ENCODE assay signal across 31 mouse cellular contexts in genomic region chr7:138467386-138467785, GRCm38 (mm10).
"Had no signal": no experiment of that assay in that cellular context is flagged by ENCODE, and none has a peak within 500 bp of the region (broad histone marks: within the 10 kb centered on the region; RNA-seq: fewer than 3 reads in every experiment).

No protein-coding gene starts in this region.

- H3K4me1 ChIP-seq: heart, embryonic 15.5 days; hindbrain, embryonic 10.5 days; hindbrain, embryonic 12.5 days; hindbrain, embryonic 13.5 days; hindbrain, embryonic 15.5 days; intestine, embryonic 15.5 days; kidney, embryonic 15.5 days had no signal

- H3K9ac ChIP-seq: heart, embryonic 12.5 days; heart, embryonic 13.5 days; heart, embryonic 15.5 days; hindbrain, embryonic 12.5 days; hindbrain, embryonic 13.5 days; hindbrain, embryonic 14.5 days; hindbrain, embryonic 15.5 days; intestine, embryonic 15.5 days; kidney, embryonic 15.5 days had no signal

- DNase-seq: heart, postnatal 10 days; heart, postnatal 14 days; heart, postnatal 36 days; heart, postnatal 4 days; kidney, adult 11 months; kidney, adult 18-20 months; kidney, postnatal 10 days; kidney, postnatal 14 days; kidney, postnatal 25 days; kidney, postnatal 4 days; layer of hippocampus, adult 9-11 months; layer of hippocampus, postnatal 36 days had no signal

- H3K4me2 ChIP-seq: heart, embryonic 11.5 days; heart, embryonic 12.5 days; heart, embryonic 13.5 days; heart, embryonic 15.5 days; hindbrain, embryonic 12.5 days; hindbrain, embryonic 13.5 days; hindbrain, embryonic 14.5 days; hindbrain, embryonic 15.5 days; intestine, embryonic 15.5 days; kidney, embryonic 15.5 days had no signal

- H3K27ac ChIP-seq: heart, embryonic 13.5 days; heart, embryonic 15.5 days; hindbrain, embryonic 10.5 days; hindbrain, embryonic 12.5 days; hindbrain, embryonic 13.5 days; hindbrain, embryonic 14.5 days; hindbrain, embryonic 15.5 days; hindbrain, postnatal 0 days; intestine, embryonic 15.5 days; kidney, embryonic 15.5 days; kidney, postnatal 0 days; layer of hippocampus, adult 2 months; left cerebral cortex, adult 2 months had no signal

- H3K4me3 ChIP-seq: heart, embryonic 12.5 days; heart, embryonic 13.5 days; heart, embryonic 15.5 days; hindbrain, embryonic 10.5 days; hindbrain, embryonic 12.5 days; hindbrain, embryonic 13.5 days; hindbrain, embryonic 15.5 days; intestine, embryonic 15.5 days; kidney, embryonic 15.5 days; layer of hippocampus, adult 2 months; left cerebral cortex, adult 2 months had no signal

- H3K9me3 ChIP-seq: heart, embryonic 12.5 days; heart, embryonic 13.5 days; heart, embryonic 15.5 days; hindbrain, embryonic 10.5 days; hindbrain, embryonic 12.5 days; hindbrain, embryonic 13.5 days; hindbrain, embryonic 15.5 days; intestine, embryonic 15.5 days; kidney, embryonic 15.5 days had no signal

- ATAC-seq: hindbrain, embryonic 16.5 days; hindbrain, postnatal 0 days; inflammation-experienced regulatory T-cells, adult 6 months; intestine, embryonic 15.5 days; intestine, embryonic 16.5 days; intestine, postnatal 0 days had no signal

- H3K36me3 ChIP-seq: heart, embryonic 12.5 days; heart, embryonic 13.5 days; heart, embryonic 15.5 days; hindbrain, embryonic 10.5 days; hindbrain, embryonic 12.5 days; hindbrain, embryonic 13.5 days; hindbrain, embryonic 15.5 days; intestine, embryonic 15.5 days; kidney, embryonic 15.5 days had no signal

- H3K27me3 ChIP-seq: heart, embryonic 12.5 days; heart, embryonic 13.5 days; heart, embryonic 15.5 days; hindbrain, embryonic 12.5 days; hindbrain, embryonic 13.5 days; hindbrain, embryonic 15.5 days; intestine, embryonic 15.5 days; kidney, embryonic 15.5 days had no signal
